Comparison of ENCODE assay signal across 8 mouse cellular contexts in the genomic region with DNA sequence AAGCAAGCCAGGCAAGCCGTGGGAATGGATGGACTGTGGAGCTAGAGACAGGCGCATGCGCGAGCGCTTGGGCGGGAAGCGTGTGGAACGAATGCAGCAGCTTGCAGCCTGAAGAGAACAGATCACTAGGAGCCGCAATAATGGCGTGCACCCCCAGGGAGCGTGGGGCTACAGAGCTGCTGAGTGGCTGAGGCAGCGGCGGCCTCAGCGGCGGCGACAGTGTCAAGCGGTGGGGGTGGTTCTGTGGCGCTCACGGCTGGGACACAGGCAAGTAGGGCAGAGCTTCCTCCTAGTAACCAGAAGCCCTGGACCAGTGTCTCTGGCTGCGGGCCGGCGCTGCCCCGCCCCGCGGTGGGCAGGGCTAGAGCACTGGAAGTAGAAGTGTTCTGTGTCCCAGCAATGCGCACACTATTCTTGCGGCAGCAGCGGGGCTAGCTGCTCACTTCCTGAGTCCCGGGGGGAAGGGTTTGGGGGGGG. TPM values are rescaled to one million over a fixed set of nuclear protein-coding genes. Genes with fewer than 3 reads are reported as not detected.
DNase-seq lines count a peak whose midpoint lies in the region; TF ChIP-seq lines count a peak whose summit lies in the region.

No protein-coding gene starts in this region.

- H3K4me3 ChIP-seq in gastrocnemius, adult 2 months: peak overlapping the region; percentile 83
- peak overlapping the region; percentile 96 for H3K4me3 ChIP-seq in megakaryocyte, embryonic 14.5 days (replicated peaks)

- intact Hi-C loops in gastrocnemius, adult 2 months (cut with DNase I): loop anchor here (5.0 kb wide), 1 partner anchor 52 kb away; no protein-coding TSS in a partner anchor

- TF ChIP-seq CTCF in gastrocnemius, adult 2 months (IDR thresholded peaks at IDR 0.05): 0 out of 2 replicates have a peak, but pooled peaks have one; percentile 4

- peak; percentile 85 for DNase-seq in WW6 (ENCODE audit: low read depth, low spot score)
- peak; percentile 64 to 84 for DNase-seq in cerebellum, postnatal 4 days (ENCODE audit: low spot score in 2 of 2)
- peak; percentile 95 for DNase-seq in gastrocnemius, adult 2 months
- DNase-seq in hindlimb bud, embryonic 11.5 days (ENCODE audit: extremely low spot score, low read depth, low spot score): peak; percentile 47
- peak; percentile 80 to 86 for DNase-seq in left cerebral cortex, adult 8-10 months (ENCODE audit: low spot score in 2 of 2)
- peak; percentile 93 for DNase-seq in right cerebral cortex, postnatal 10 days (ENCODE audit: low spot score in 2 of 2)
- peak; percentile 85 for DNase-seq in urinary bladder, postnatal 25 days (ENCODE audit: low spot score)

- peak overlapping the region; percentile 87 for H3K27ac ChIP-seq in gastrocnemius, adult 2 months

- H3K9me3 ChIP-seq in megakaryocyte, embryonic 14.5 days: no peaks in the 10 kb centered on the region

- no peaks in the 10 kb centered on the region for H3K36me3 ChIP-seq in megakaryocyte, embryonic 14.5 days (replicated peaks; ENCODE audit: low read length)

- peaks cover 15% of the 10 kb centered on the region for H3K4me1 ChIP-seq in megakaryocyte, embryonic 14.5 days

- peaks cover 10% of the 10 kb centered on the region for H3K27me3 ChIP-seq in megakaryocyte, embryonic 14.5 days (replicated peaks)

RNA-seq across cellular contexts. Expression of a gene that starts 7.3 kb away (rescaled TPM):
- not detected for total RNA-seq in gastrocnemius, adult 2 months (2021)
- total RNA-seq in left cerebral cortex, adult 8-10 months (2022): not detected
- polyA plus RNA-seq in megakaryocyte, embryonic 14.5 days (2012; ENCODE audit: insufficient read depth, low replicate concordance): not detected in 2 replicates

RNA-seq across cellular contexts. Expression of a gene that starts 16.9 kb away (rescaled TPM):
- total RNA-seq in gastrocnemius, adult 2 months (2021): not detected
- not detected for total RNA-seq in left cerebral cortex, adult 8-10 months (2022)
- polyA plus RNA-seq in megakaryocyte, embryonic 14.5 days (2012; ENCODE audit: insufficient read depth, low replicate concordance): not detected in 2 replicates

RNA-seq across cellular contexts. Expression of a gene that starts 30.5 kb away (rescaled TPM):
- not detected for total RNA-seq in gastrocnemius, adult 2 months (2021)
- not detected for total RNA-seq in left cerebral cortex, adult 8-10 months (2022)
- not detected in 2 replicates for polyA plus RNA-seq in megakaryocyte, embryonic 14.5 days (2012; ENCODE audit: insufficient read depth, low replicate concordance)

RNA-seq across cellular contexts. Expression of a gene that starts 43.9 kb away (rescaled TPM):
- total RNA-seq in gastrocnemius, adult 2 months (2021): not detected
- total RNA-seq in left cerebral cortex, adult 8-10 months (2022): not detected
- polyA plus RNA-seq in megakaryocyte, embryonic 14.5 days (2012; ENCODE audit: insufficient read depth, low replicate concordance): not detected in 2 replicates

RNA-seq across cellular contexts. Expression of a gene that starts 43.9 kb away (rescaled TPM):
- total RNA-seq in gastrocnemius, adult 2 months (2021): not detected
- not detected for total RNA-seq in left cerebral cortex, adult 8-10 months (2022)
- polyA plus RNA-seq in megakaryocyte, embryonic 14.5 days (2012; ENCODE audit: insufficient read depth, low replicate concordance): not detected in 2 replicates

Comparison
In these comparisons a context has a peak if more than half of its experiments do, and no peak if none do; other contexts are left out.
1. Peak in every context shown above with its lines: DNase-seq, H3K4me3 ChIP-seq and H3K27ac ChIP-seq.